Mouse (Mus musculus): ENCODE results near the gene Nup205.
A peak's percentile ranks its signal among the peaks of the same experiment; 100 is the strongest.

Gene Nup205

GRCm38 (mm10) chr6:35288114-35288761, 111.0 kb downstream of the Nup205 start:
- DNase-seq (ENCODE audit: low spot score in 2 of 2): peak; percentile 81 to 83

DNA sequence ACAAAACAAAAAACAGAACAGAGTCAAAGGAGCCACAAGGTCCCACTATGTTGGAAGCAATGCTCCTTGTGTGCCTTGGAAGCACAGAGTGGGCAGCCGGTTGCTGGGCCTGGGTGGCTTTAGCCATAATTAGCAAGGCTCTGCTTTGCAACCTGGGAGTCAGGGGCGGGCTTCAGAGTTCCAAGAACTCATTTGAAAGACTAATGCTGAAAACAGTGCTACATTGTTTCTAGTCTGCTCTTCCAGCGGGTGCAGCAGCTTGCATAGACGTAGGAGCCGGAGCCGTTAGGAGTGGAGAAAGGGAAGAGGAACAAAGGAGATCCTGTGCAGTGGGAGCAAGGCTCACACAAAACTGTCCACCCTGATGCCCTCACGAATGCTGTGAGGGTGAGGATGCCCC, 111.7 kb downstream of the Nup205 start:
- no peak for DNase-seq (ENCODE audit: low spot score in 2 of 2)

DNA sequence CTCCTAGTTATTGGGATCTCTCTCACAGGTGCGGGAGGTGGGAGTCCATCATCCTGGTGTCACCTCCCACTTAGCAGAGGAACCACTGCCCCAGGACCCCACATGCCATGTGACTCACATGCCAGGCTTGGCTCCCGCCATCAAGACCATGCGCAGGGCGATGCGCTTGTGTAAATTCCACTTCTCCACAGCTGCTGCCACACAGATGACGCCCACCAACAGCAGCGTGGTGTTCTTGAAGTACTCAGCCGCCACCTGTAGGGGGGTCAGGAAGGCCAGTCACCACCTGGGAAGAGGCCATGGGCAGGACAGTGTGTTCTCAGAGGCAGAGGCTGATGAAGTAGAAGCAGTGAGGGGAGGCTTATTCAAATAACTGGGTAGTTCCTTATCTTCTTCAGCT, 112.5 kb downstream of the Nup205 start:
- DNase-seq (ENCODE audit: low spot score in 2 of 2): no peak

DNA sequence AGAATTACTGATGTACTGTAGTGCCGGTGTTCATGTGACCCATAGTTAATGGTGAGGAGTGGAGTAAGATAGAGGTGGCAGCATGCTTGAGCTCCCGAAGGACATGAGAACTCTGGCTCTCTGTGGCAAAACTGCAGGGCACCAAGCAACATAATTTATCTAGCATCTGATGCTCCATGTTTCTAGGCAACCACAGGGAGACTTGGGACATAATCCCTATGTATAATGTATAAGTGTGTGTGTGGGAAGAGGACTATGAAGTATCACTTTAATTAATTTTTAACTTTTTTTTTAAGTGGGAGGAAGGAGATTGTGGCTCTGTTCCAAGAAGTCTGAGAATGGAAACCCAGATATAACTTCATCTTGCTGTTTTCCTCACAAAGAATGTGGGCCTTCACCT, 117.7 kb downstream of the Nup205 start:
- DNase-seq (ENCODE audit: low spot score in 2 of 2): no peak

DNA sequence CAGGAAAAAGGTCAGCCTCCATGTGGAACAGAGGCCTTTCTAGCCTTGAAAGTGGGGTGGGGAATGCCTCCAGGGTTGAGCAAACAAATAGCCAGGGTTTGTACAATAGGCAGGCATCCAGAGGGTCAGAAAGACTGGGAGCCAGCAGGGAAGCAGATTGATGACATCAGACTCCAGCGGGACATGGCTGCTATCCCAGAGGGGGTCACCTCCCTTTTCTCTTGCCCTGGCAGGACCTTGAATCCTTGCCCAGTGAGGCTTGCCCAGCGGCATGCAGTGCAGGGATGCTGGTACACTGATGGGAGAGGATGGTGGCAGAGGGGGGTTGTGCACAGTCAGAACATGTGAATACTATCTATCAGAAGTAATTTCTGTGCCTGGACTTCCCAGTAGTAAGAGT, 119.8 kb downstream of the Nup205 start:
- peak in 1 of 2 experiments; percentile 22 for DNase-seq (ENCODE audit: low spot score in 2 of 2)
